Mouse (Mus musculus) fibroblast of lung, adult 2 months (primary cell): Measurements from ENCODE around the gene Rasa4.
A peak's percentile ranks its signal among the peaks of the same experiment; 100 is the strongest.
"Not testable (repeated sequence)": the region's sequence is repeated elsewhere in the genome, so short reads cannot be mapped to it uniquely, and the experiment has no call there.

Source experiments
- DNase-seq: peaks from one replicate; pipeline ENCODE4 v3.0.0-alpha.2; 2011; ENCODE audit warnings: low read depth

Gene Rasa4

DNA sequence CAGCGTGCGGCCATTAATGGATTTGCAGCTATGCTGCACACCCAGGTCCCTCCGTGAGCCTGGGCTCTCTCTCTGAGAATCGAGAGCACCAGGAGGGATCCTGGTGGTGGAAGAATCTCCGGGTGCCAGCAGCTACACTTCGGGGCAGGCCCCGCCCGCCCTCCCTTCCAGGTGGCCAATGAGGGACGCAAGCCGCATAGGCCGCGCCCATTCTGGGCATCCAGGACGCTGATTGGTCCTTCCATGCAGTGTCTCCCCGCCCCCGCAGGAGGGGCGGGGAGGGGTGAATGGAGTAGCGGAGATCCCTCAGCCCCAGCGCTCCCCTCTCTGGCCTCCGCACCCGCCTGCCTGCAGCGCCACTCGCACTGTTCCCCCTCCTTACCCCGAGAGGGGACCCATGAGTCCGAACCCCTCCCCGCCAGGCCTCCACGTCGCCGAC lies at the start of gene Rasa4:
TSS of gene Rasa4 (plus strand) at position 248 of the 439 bp plus-strand sequence.
- DNase-seq = peak; percentile 80

DNA sequence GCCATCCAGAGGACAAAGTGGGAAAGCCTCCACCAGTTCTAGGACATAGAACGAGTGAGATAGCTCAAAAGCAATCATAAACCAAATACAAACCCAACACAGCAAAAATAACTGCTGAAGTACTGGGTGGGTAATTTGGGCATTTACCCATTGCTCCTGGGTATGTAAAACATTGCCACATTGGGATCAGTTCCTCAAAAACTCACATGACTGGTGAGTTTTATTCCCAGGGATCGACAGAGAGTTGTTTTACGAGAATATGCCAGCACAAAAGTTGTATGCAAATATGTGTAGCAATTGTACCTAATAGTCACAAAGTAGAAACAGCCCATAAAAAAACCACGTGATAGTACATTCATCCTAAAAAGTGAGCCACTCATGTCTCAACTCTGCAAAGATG lies 48.8 kb upstream of the Rasa4 start:
- no peak for DNase-seq

GRCm38 (mm10) chr5:136035285-136035684 lies 48.4 kb upstream of the Rasa4 start:
- no peak for DNase-seq

DNA sequence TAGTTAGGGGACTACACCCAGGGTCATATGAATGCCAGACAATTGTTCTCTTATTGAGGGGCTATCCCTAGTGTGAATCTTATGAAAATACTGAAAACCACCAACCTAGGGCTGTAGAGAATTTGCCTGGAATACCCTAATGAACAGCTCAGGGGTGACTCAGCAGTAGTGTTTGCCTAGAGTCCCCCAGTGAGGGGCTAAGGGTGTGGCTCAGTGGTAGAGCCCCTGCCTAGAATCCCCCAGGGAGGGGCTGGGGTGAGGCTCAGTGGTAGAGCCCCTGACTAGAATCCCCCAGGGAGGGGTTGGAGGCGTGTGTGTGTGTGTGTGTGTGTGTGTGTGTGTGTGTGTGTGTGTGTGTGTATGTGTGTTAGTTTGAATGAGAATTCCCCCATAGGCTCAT lies 47.0 kb upstream of the Rasa4 start:
- no peak for DNase-seq

- DNase-seq = no peak
These were observed 45.2 kb upstream of the Rasa4 start, which contains the start of gene Upk3b for GRCm38 (mm10) chr5:136038258-136039214. Upk3b (plus strand) TSS chr5:136038496.

DNA sequence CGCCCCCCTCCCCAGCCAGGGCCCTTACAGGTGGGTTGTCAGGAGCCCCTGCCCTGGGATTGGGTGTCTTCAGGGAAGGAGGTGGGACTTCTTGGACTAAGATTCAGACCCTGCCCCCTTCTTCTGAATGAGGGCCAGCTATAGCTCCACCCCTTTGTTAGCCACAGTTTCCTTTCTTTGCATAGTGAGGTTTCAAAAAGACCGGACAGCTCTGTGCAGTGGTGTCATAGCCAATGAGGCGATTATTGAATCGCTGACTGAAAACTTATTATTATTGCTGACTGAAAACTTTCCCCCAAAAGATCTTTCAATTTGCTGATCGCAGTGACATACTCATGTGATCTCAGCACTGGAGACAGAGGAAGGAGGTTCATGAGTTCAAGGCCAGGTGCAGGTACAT lies 43.5 kb upstream of the Rasa4 start:
- no peak for DNase-seq

DNA sequence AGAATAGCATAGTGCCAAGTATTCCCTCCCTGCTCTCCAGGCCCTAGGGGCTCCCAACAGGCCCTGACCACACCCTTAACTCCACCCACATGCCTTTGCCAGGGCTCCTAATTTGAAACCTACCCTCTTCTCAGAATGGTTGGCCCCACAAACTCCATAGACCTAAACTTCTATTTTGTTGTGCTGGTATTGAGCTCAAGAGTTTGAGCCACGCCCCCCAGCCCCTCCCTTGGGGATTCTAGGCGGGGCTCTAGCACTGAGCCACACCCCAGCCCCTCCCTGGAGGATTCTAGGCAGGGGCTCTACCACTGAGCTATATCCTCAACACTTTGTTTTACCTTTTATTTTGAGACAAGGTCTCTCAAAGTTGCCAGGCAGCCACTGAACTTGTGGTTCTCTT lies 42.5 kb upstream of the Rasa4 start:
- no peak for DNase-seq

DNA sequence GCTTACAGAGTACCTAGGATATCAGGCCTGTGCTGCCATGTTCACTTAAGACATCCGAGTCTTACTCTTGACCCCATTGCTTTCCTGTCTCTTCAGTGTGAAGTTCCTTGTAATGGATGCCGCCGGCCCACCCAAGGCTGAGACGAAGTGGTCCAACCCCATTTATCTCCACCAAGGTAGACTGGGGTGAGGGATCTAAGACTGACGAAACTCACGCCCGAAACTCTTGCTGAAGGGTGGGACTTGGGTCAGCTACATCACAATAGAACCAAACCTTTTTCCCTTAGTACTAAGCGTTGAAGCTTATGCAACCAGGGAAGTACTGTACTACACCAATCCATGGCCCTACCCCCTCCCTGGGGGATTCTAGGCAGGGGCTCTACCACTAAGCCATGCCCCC lies 42.0 kb upstream of the Rasa4 start:
- DNase-seq = no peak

- no peak for DNase-seq
These were observed 38.9 kb upstream of the Rasa4 start for GRCm38 (mm10) chr5:136044865-136045264.

DNA sequence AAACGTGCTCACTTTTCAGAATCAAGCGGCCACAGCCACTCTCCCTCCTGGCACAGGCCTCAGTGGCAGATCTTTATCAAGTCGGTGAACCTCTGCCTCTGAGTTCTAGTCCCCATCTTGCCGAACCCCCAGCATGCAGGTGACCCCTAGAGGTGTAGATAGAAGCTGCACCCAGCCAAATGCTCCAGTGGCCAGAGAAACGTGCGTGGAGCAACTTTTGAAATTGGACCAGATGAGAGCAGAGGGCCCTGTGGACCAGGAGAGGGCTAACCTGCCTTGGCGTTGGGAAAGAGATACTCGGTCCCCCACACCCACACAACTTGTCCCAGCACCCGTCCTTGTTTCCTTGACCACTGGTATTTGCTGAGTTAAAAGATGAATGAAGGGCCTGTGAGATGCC lies 38.3 kb upstream of the Rasa4 start:
- DNase-seq = no peak

DNA sequence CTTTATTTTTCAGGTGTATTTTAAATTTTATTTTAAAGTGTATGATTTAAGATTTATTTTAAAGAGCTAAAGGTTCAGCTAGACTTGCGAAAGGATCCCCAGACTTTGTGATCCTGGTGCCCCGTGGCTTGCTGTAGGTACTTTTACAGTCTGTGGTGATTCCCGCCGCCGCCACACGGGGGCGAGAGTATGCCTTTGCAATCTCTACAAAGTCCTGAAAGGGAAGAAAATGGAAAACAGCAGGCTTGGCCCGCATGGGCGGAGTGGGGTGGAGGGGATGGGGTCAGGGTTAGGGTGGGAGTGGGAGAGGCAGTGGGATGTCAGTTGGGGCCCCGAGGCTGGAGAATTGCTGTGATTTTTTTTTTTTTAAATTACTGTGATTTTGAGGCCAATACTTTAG lies 37.7 kb upstream of the Rasa4 start:
- no peak for DNase-seq

DNA sequence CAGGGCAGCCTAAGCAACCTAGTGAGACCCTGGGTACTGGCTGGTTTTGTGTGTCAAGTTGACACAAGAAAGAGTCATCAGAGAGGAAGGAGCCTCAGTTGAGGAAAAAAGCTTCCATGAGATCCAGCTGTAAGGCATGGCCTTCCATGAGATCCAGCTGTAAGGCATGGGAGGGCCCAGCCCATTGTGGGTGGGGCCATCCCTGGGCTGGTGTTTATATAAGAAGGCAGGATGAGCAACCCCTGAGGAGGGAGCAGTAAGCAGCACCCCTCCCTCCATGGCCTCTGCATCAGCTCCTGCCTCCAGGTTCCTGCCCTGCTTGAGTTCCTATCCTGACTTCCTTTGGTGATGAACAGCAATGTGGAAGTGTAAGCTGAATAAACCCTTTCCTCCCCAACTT lies 35.2 kb upstream of the Rasa4 start:
- not testable (repeated sequence) for DNase-seq

DNA sequence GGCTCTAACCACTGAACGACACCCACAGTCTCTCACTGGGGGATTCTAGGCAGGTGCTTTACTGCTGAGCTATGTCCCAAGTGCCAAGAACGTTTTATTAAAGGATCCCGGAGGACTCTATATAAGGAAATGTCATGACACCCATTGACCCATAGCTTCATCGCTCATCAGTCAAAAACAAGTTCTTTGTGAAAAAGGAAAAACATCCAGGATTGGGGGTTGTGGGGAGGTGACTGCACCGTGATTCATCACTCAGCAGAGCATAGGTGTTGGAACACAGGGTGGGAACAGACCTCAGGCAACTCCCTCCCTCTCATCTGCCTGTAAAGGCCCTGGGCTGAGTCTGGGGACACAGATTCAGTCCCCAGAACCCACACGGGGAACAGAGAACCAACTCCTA lies 33.8 kb upstream of the Rasa4 start:
- DNase-seq = no peak

DNA sequence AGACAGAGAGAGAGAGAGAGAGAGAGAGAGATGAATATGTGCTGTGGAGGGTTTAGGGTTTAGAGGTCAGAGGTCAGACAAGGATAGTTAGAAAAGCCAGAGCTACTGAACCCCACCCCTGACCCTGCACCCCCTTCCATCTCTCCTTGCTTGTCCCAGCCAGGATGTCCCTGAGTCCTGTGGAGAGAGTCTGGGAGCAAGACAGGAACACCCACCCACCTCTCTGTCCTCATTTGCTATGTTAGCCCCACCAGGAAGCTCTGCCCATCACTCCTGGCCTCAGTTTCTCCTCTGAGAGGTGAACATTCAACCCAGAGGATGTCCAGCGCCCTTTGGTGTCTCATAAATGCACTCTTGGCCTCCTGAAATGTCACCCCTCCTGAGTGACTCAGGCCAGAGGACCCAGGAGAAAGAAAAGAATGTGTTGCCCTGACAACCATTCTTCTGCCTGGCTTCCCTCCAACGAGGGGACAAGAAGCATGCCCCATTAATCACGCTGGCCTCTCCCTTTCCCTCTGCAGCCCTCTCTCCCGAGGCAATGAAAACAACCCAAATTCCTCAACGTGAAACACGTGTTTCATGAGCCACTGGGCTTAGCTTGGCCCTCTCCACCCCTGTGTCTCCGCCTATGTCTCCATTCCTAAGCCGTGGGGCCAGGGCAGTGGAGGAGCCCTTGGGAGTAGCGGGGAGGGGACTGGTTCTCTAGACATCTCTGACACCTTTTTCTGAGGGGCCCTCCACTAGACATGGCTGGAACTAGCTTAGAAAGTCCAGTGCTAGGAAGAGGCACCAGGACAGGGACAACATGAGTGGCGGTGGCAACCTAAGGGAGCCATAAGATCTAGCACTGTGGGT lies 32.3 kb upstream of the Rasa4 start:
- peak; percentile 79 for DNase-seq

- DNase-seq = peak; percentile 65
These were observed 30.7 kb upstream of the Rasa4 start for GRCm38 (mm10) chr5:136052861-136053655.

GRCm38 (mm10) chr5:136054301-136055077 lies 29.2 kb upstream of the Rasa4 start, which contains the start of gene Upk3bl:
Upk3bl (plus strand) TSS chr5:136054492.
- DNase-seq = no peak

GRCm38 (mm10) chr5:136056062-136056461 lies 27.7 kb upstream of the Rasa4 start:
- no peak for DNase-seq

DNA sequence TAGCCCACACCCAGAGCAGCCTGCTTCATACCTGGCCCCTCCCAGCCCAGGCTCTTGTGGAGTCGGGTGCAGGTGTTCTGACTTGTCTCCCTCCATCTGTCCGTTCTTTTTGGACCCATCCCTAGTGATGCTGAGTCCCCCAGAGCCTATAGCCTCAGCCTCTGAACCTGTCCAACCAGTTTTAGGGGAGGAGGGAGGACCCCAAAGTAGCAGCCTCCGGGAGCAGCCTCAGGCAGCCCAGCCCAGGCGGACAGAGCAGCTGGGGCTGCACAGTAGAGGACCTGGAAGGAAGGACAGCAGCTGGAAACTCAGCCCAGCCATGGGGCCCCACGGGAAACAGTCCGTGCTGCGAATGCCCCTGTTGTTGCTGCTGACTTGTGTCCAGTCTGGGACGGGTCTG lies 26.6 kb upstream of the Rasa4 start:
- no peak for DNase-seq

DNA sequence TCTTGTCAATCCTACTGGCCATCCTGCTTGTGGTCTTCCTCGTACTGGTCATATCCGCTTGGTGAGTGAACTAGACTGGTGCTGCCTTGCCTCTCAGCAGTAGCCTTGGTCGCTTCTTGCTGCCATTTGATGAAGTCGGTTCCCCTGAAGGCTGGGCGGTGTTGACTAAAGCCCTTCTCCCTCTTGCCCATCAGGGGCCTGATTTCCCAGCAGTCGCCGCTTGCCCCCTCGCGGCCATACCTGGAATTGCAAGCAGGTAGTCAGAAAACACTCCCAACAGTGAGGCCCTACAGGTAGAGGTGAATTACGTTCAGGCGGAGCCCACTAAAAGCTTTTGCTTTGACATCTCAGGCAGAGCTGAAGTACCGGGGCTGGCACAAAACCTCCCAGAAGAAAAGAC lies 22.1 kb upstream of the Rasa4 start:
- DNase-seq = no peak

GRCm38 (mm10) chr5:136063920-136064319 lies 19.8 kb upstream of the Rasa4 start:
- DNase-seq = no peak
